Mouse (Mus musculus): ENCODE measurements around the gene Itgb3bp. TPM values are rescaled to one million over a fixed set of nuclear protein-coding genes. Genes with fewer than 3 reads are reported as not detected.

Gene Itgb3bp
- total RNA-seq, 1 experiment, result 6.5 TPM

DNA sequence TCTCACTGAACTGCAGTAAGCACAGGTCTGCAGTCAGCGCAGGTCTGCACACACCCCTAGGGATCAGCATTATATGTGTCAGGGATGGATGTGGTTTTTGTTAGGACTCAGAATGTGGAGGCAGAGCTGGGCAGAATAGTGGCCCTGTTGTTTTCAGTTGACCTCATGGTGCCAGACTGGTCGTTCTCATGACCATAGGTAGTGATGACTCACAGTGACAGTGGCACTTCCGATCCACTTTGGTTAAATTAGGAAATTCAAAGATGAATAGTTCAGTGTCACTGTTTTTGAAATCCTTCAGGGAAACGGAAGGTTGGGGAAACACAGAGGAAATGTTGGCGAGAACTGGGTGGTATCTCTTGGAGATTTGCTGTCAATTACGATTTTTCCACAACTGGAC, 43.3 kb upstream of the Itgb3bp start:
- Histone ChIP-seq H3K9ac (ENCODE audit: insufficient read depth, low read depth, low read length, poor library complexity, severe bottlenecking) (no peak overlapping the region), H3K36me3 (ENCODE audit: control insufficient read depth, insufficient read depth, low read length, poor library complexity, severe bottlenecking) (no peaks in the 10 kb centered on the region; the same call in 1 of the 2 replicates), H3K27ac (ENCODE audit: insufficient read depth, low read depth, low read length, poor library complexity, severe bottlenecking) (no peak overlapping the region), H3K4me1 (ENCODE audit: control insufficient read depth in 2 of 2, insufficient read depth in 2 of 2, low read length in 2 of 2, poor library complexity in 1 of 2) (no peaks in the 10 kb centered on the region), H3K9me3 (ENCODE audit: control insufficient read depth, insufficient read depth, low read depth, low read length) (no peaks in the 10 kb centered on the region), H3K4me3 (ENCODE audit: insufficient read depth in 1 of 2, low read depth in 1 of 2, low read length in 2 of 2, poor library complexity in 1 of 2, severe bottlenecking in 1 of 2) (no peak overlapping the region)
- DNase-seq (ENCODE audit: low read depth, low spot score), result no peak
- TF ChIP-seq HCFC1 (IDR thresholded peaks at IDR 0.05; ENCODE audit: borderline replicate concordance, insufficient read depth, low read length), result no peak
- TF ChIP-seq CHD2 (IDR thresholded peaks at IDR 0.05; ENCODE audit: low read depth, low read length), result no peak
- no peak for TF ChIP-seq MAFK (IDR thresholded peaks at IDR 0.05; ENCODE audit: insufficient read depth, low read depth, low read length)
- TF ChIP-seq ZNF384 (IDR thresholded peaks at IDR 0.05; ENCODE audit: low read depth, low read length), result no peak
- TF ChIP-seq ZC3H11A (IDR thresholded peaks at IDR 0.05; ENCODE audit: borderline replicate concordance, low read depth, low read length), result no peak
- in situ Hi-C loops (cut with MboI; ENCODE audit: low sequenced_read_pairs in 2 of 2, unreplicated experiment in 2 of 2), result loop anchor here in 1 of 2 experiments (5.0 kb wide), 1 partner anchor 39 kb away; no protein-coding TSS in a partner anchor

DNA sequence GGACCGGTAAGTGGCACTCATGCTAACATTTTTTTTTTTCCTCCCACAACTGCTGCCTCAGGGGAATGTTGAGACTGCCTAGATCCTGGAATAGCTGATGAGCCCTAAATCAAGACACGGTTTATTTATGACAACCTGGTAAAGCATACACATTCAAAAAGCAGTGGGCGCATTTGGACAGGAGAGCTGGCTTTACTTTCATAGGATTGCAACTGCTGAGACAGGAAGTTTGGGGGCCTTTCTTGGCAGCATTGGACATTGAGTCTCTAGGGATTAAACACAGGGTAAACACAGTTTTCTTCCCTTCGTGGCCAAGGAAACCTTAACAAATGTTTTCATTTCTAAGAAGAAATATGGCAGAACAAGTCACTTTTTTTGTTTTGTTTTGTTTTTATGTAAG, 40.5 kb upstream of the Itgb3bp start:
- no peak overlapping the region for H3K4me3 ChIP-seq (ENCODE audit: insufficient read depth in 1 of 2, low read depth in 1 of 2, low read length in 2 of 2, poor library complexity in 1 of 2, severe bottlenecking in 1 of 2)
- H3K36me3 ChIP-seq (ENCODE audit: control insufficient read depth, insufficient read depth, low read length, poor library complexity, severe bottlenecking), result no peaks in the 10 kb centered on the region; the same call in 1 of the 2 replicates
- no peak overlapping the region for H3K9ac ChIP-seq (ENCODE audit: insufficient read depth, low read depth, low read length, poor library complexity, severe bottlenecking)
- no peak overlapping the region for H3K27ac ChIP-seq (ENCODE audit: insufficient read depth, low read depth, low read length, poor library complexity, severe bottlenecking)
- DNase-seq (ENCODE audit: low read depth, low spot score), result no peak
- H3K9me3 ChIP-seq (ENCODE audit: control insufficient read depth, insufficient read depth, low read depth, low read length), result no peaks in the 10 kb centered on the region
- H3K4me1 ChIP-seq (ENCODE audit: control insufficient read depth in 2 of 2, insufficient read depth in 2 of 2, low read length in 2 of 2, poor library complexity in 1 of 2), result no peaks in the 10 kb centered on the region
- in situ Hi-C loops (cut with MboI; ENCODE audit: low sequenced_read_pairs in 2 of 2, unreplicated experiment in 2 of 2), result loop anchor here in 1 of 2 experiments (5.0 kb wide), 1 partner anchor 42 kb away; no protein-coding TSS in a partner anchor
- no peak for TF ChIP-seq ZNF384 (IDR thresholded peaks at IDR 0.05; ENCODE audit: low read depth, low read length)
- TF ChIP-seq MAFK (IDR thresholded peaks at IDR 0.05; ENCODE audit: insufficient read depth, low read depth, low read length), result no peak
- no peak for TF ChIP-seq HCFC1 (IDR thresholded peaks at IDR 0.05; ENCODE audit: borderline replicate concordance, insufficient read depth, low read length)
- no peak for TF ChIP-seq CHD2 (IDR thresholded peaks at IDR 0.05; ENCODE audit: low read depth, low read length)
- no peak for TF ChIP-seq ZC3H11A (IDR thresholded peaks at IDR 0.05; ENCODE audit: borderline replicate concordance, low read depth, low read length)

DNA sequence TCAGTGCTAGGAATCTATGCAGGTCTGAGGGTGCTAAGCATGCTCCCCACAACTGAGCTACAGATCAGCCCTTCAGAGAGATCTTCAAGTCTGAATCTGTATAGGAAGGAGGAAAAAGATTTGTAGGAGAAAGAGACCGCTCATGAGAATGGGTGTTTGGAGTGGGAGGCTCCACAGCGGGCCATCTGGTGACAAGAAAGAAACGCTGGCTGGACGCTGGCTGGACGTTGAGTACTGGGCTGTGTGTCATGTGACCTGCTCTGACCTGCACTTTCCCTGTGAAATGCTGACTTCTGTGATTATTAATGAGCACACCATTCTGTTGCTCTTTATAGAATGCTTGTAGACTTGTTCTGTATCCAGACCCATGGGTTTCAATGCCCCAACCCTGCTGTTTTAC, 39.7 kb upstream of the Itgb3bp start:
- H3K4me1 ChIP-seq (ENCODE audit: control insufficient read depth in 2 of 2, insufficient read depth in 2 of 2, low read length in 2 of 2, poor library complexity in 1 of 2), result no peaks in the 10 kb centered on the region
- no peaks in the 10 kb centered on the region for H3K9me3 ChIP-seq (ENCODE audit: control insufficient read depth, insufficient read depth, low read depth, low read length)
- no peak overlapping the region for H3K9ac ChIP-seq (ENCODE audit: insufficient read depth, low read depth, low read length, poor library complexity, severe bottlenecking)
- in situ Hi-C loops (cut with MboI; ENCODE audit: low sequenced_read_pairs in 2 of 2, unreplicated experiment in 2 of 2), result no loop called here
- no peaks in the 10 kb centered on the region; the same call in 1 of the 2 replicates for H3K36me3 ChIP-seq (ENCODE audit: control insufficient read depth, insufficient read depth, low read length, poor library complexity, severe bottlenecking)
- no peak overlapping the region for H3K4me3 ChIP-seq (ENCODE audit: insufficient read depth in 1 of 2, low read depth in 1 of 2, low read length in 2 of 2, poor library complexity in 1 of 2, severe bottlenecking in 1 of 2)
- TF ChIP-seq MAFK (IDR thresholded peaks at IDR 0.05; ENCODE audit: insufficient read depth, low read depth, low read length) (no peak), ZNF384 (IDR thresholded peaks at IDR 0.05; ENCODE audit: low read depth, low read length) (no peak), ZC3H11A (IDR thresholded peaks at IDR 0.05; ENCODE audit: borderline replicate concordance, low read depth, low read length) (no peak), CHD2 (IDR thresholded peaks at IDR 0.05; ENCODE audit: low read depth, low read length) (no peak), HCFC1 (IDR thresholded peaks at IDR 0.05; ENCODE audit: borderline replicate concordance, insufficient read depth, low read length) (no peak)
- DNase-seq (ENCODE audit: low read depth, low spot score), result no peak
- no peak overlapping the region for H3K27ac ChIP-seq (ENCODE audit: insufficient read depth, low read depth, low read length, poor library complexity, severe bottlenecking)

DNA sequence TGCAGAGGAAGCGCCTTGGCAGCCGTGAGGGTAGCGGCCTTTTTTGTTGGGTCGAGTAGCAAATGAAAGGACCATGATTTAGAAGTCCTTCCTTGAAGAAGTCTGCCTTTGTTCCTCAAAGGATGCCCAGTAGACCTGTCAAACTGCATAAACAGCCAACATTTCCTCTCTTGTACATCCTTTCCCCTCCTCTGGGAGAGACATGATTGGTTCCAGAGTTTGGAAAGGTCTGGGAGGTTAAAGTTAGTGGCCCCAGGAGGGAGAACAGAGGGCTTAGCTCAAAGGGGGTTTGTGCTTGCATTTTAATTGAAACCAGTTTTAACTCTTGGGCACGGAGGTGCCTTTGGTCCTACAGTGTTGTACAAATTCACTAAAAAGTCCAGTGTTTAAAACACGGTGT, 36.9 kb upstream of the Itgb3bp start:
- H3K4me1 ChIP-seq (ENCODE audit: control insufficient read depth in 2 of 2, insufficient read depth in 2 of 2, low read length in 2 of 2, poor library complexity in 1 of 2), result no peaks in the 10 kb centered on the region
- DNase-seq (ENCODE audit: low read depth, low spot score), result no peak
- H3K36me3 ChIP-seq (ENCODE audit: control insufficient read depth, insufficient read depth, low read length, poor library complexity, severe bottlenecking), result peaks cover 5% of the 10 kb centered on the region; the same call in 1 of the 2 replicates
- H3K9me3 ChIP-seq (ENCODE audit: control insufficient read depth, insufficient read depth, low read depth, low read length), result no peaks in the 10 kb centered on the region
- H3K4me3 ChIP-seq (ENCODE audit: insufficient read depth in 1 of 2, low read depth in 1 of 2, low read length in 2 of 2, poor library complexity in 1 of 2, severe bottlenecking in 1 of 2), result no peak overlapping the region
- TF ChIP-seq MAFK (IDR thresholded peaks at IDR 0.05; ENCODE audit: insufficient read depth, low read depth, low read length) (no peak), ZNF384 (IDR thresholded peaks at IDR 0.05; ENCODE audit: low read depth, low read length) (no peak), CHD2 (IDR thresholded peaks at IDR 0.05; ENCODE audit: low read depth, low read length) (no peak), HCFC1 (IDR thresholded peaks at IDR 0.05; ENCODE audit: borderline replicate concordance, insufficient read depth, low read length) (no peak), ZC3H11A (IDR thresholded peaks at IDR 0.05; ENCODE audit: borderline replicate concordance, low read depth, low read length) (no peak)
- no peak overlapping the region for H3K27ac ChIP-seq (ENCODE audit: insufficient read depth, low read depth, low read length, poor library complexity, severe bottlenecking)
- H3K9ac ChIP-seq (ENCODE audit: insufficient read depth, low read depth, low read length, poor library complexity, severe bottlenecking), result no peak overlapping the region
- in situ Hi-C loops (cut with MboI; ENCODE audit: low sequenced_read_pairs in 2 of 2, unreplicated experiment in 2 of 2), result no loop called here
